Mouse (Mus musculus): ENCODE results near the gene Raver1.

DNA sequence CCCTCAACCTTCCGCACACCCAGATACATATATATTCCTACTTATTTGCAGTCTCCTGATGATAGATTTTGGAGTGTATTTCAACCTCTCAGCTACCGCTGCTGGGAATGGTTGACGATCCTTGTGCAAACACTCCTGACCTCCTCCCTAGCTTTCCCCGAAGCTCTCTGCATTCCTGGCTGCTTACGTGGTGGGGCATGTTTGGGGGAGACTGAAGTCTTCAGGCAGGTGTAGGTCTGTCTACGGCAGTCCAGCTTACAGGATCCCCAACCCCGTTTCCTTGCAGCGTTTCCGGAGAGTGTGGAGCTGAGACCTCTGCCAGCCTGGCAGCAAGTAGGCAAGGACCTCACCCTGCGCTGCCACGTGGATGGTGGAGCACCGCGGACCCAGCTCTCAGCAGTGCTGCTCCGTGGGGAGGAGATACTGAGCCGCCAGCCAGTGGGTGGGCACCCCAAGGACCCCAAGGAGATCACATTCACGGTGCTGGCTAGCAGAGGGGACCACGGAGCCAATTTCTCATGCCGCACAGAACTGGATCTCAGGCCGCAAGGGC, 66.5 kb downstream of the Raver1 start:
- TF ChIP-seq POLR2A (IDR thresholded peaks at IDR 0.05; ENCODE audit: borderline replicate concordance, extremely low read depth, insufficient read depth, insufficient read length, poor library complexity, severe bottlenecking) (no peak), CTCF (IDR thresholded peaks at IDR 0.05; ENCODE audit: borderline replicate concordance, extremely low read depth, insufficient read depth, insufficient read length) (no peak)

Measured in brain, embryonic 14.5 days (tissue).